Mouse (Mus musculus) forebrain, postnatal 0 days (tissue): ENCODE results near the gene Sat1. TPM values are rescaled to one million over a fixed set of nuclear protein-coding genes. Genes with fewer than 3 reads are reported as not detected.
"Not testable (repeated sequence)": the region's sequence is repeated elsewhere in the genome, so short reads cannot be mapped to it uniquely, and the experiment has no call there.

Source experiments
- ATAC-seq: fragments of 200-750 bp; cut with Nextera tagmentation; 2 replicates; pipeline ENCODE4 v1.8.0; 2017; ENCODE audit warnings: mild to moderate bottlenecking, moderate library complexity
- DNase-seq: peaks from one replicate; pipeline ENCODE4 v3.0.0-alpha.2; 2015
- H3K27ac ChIP-seq: fragments of 300-500 bp; sonication (generic); 2 replicates; pipeline ENCODE4 v1.5.1; 2014; ENCODE audit warnings: low read depth, mild to moderate bottlenecking, antibody characterized with exemption, low read length, moderate library complexity, mixed read lengths
- H3K27me3 ChIP-seq: fragments of 300-500 bp; sonication (generic); 2 replicates; pipeline ENCODE4 v1.6.1; 2014; ENCODE audit warnings: mild to moderate bottlenecking, low read length, mixed read lengths; ENCODE audit not compliant: insufficient read depth
- H3K36me3 ChIP-seq: fragments of 300-500 bp; sonication (generic); 2 replicates; pipeline ENCODE4 v1.6.1; 2014; ENCODE audit warnings: mild to moderate bottlenecking, moderate library complexity; ENCODE audit not compliant: insufficient read depth
- H3K4me1 ChIP-seq: fragments of 300-500 bp; sonication (generic); 2 replicates; pipeline ENCODE4 v1.6.1; 2014; ENCODE audit warnings: antibody characterized with exemption; ENCODE audit not compliant: insufficient read depth
- H3K4me2 ChIP-seq: fragments of 300-500 bp; sonication (generic); 2 replicates; pipeline ENCODE4 v1.6.1; 2014; ENCODE audit warnings: low read depth, mild to moderate bottlenecking, moderate library complexity
- H3K4me3 ChIP-seq: fragments of 300-500 bp; sonication (generic); 2 replicates; pipeline ENCODE4 v1.5.1; 2014; ENCODE audit warnings: low read depth, low read length, mixed read lengths
- H3K9ac ChIP-seq: fragments of 300-500 bp; sonication (generic); 2 replicates; pipeline ENCODE4 v1.6.1; 2014; ENCODE audit warnings: mild to moderate bottlenecking
- H3K9me3 ChIP-seq: fragments of 300-500 bp; sonication (generic); 2 replicates; pipeline ENCODE4 v1.6.1; 2016; ENCODE audit warnings: low read length
- CTCF ChIP-seq: sonication (generic); IDR thresholded peaks from 2 replicates; pipeline ENCODE4 v1.5.1; 2016; ENCODE audit warnings: antibody characterized with exemption, control low read depth, low read depth
- WGBS: fragments of 180-500 bp; shearing (Covaris S2); extraction: QIAGEN DNeasy Blood & Tissue Kit; methylation state at CpG from one replicate; pipeline ENCODE4 v1.1.7; 2014; 5-methylcytosine and 5-hydroxymethylcytosine counted together
- polyA plus RNA-seq: library from polyadenylated mRNA; unstranded; fragments of >200 nt; fragmentation: Nextera tagmentation; extraction: Ambion mirVana; gene quantifications from 2 replicates; pipeline ENCODE4 v1.2.1, GENCODE M21; 2015
- total RNA-seq: library from RNA; depleted of rRNA; stranded (reverse); fragments of >200 nt; gene quantifications from 2 replicates; pipeline ENCODE4 v1.2.3, GENCODE M21; 2014

Gene Sat1
- total and polyA plus RNA-seq, 2 experiments from 2014 or later, result 41.6 to 85.7 TPM

DNA sequence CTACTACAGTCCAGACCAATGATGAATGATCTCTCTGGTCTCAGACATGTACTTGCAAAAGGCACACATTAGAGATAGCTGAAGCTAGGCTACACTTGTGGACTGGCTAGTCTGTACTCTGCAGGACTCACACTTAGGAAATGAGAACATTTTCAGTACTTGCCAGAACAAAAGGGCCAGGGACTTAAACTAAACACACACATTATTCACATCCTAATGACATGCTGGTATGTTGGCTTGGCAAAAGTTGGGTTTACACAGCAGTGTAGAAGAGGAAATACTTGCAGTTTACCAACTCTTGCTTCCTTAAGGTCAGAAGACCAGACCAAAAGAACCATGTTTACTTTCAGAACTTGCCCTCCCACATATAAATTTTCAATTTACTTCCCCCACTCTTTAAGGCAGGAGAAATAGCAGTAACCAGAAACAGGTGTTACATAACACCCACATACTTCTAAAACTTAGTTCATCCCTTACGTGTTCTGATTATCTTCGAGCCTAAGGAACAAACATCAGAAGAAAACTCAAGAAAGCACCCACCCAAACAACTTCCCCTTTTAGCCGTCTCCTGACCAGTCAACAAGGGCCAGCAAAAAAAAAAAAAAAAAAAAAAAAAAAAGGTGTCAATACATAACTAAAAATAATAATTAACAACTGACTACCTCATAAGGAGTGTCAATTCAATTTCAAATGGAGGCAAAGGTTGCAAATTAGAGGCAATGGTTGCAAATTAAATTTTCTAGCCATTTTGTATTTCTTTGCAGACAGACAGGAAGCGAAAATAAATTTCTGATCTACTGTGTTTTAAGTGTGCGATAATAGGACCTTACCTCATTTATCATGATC lies 1.7 kb downstream of the Sat1 start:
- 88% methylated on average over 5 of the region's 5 CpGs for WGBS
- H3K27ac ChIP-seq, result no peak overlapping the region
- H3K36me3 ChIP-seq, result no peaks in the 10 kb centered on the region
- H3K4me2 ChIP-seq, result no peak overlapping the region
- TF ChIP-seq CTCF, result no peak
- no peaks in the 10 kb centered on the region for H3K4me1 ChIP-seq
- DNase-seq (no peak), ATAC-seq (no peak)
- H3K4me3 ChIP-seq, result no peak overlapping the region
- no peak overlapping the region for H3K9ac ChIP-seq
- H3K9me3 ChIP-seq, result no peaks in the 10 kb centered on the region
- H3K27me3 ChIP-seq, result no peaks in the 10 kb centered on the region

DNA sequence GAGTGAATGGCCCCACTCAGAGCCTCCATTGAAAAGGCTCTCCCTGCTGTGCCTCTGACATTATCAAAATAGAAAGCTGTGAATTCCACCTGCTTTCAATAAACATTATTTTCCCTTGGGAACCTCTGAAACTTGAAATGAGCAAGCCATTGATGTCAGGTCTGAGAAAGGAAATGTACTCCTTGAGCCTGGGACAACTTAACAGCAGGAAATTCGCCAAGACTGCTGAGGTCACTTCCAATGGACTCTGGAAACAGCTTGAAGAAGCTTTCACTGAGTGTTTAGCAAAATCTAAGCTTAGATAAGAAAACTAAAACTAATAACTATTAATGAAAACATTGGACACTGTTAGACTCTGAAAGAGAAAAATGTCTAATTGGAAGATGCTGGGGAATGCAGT lies 7.6 kb downstream of the Sat1 start:
- H3K4me2 ChIP-seq, result no peak overlapping the region
- ATAC-seq (no peak), DNase-seq (no peak)
- H3K4me3 ChIP-seq, result no peak overlapping the region
- WGBS, result 6% methylated on average over 1 of the region's 1 CpGs
- TF ChIP-seq CTCF, result no peak
- no peaks in the 10 kb centered on the region for H3K36me3 ChIP-seq
- no peak overlapping the region for H3K9ac ChIP-seq
- H3K9me3 ChIP-seq, result no peaks in the 10 kb centered on the region
- H3K4me1 ChIP-seq, result no peaks in the 10 kb centered on the region
- H3K27ac ChIP-seq, result no peak overlapping the region
- no peaks in the 10 kb centered on the region for H3K27me3 ChIP-seq

DNA sequence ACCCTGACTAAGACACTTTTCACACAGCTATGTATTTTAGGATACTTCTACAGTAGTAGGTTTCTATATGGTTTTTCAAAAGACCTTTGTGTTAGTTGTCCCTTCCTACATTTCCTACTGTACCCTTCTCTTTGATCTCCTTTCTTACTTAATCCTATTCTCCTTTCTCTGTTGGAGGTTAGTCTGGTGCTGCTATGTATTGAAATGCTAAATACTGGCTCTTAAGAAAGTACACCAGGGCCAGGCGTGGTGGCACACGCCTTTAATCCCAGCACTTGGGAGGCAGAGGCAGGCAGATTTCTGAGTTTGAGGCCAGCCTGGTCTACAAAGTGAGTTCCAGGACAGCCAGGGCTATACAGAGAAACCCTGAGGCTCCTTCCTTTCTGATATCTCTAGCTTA lies 10.8 kb downstream of the Sat1 start:
- H3K9me3 ChIP-seq, H3K27ac ChIP-seq, ATAC-seq, H3K4me2 ChIP-seq, H3K4me1 ChIP-seq, H3K36me3 ChIP-seq, H3K27me3 ChIP-seq, H3K9ac ChIP-seq, H3K4me3 ChIP-seq, DNase-seq: not testable (repeated sequence)
- WGBS, result 50% methylated on average over 2 of the region's 2 CpGs

DNA sequence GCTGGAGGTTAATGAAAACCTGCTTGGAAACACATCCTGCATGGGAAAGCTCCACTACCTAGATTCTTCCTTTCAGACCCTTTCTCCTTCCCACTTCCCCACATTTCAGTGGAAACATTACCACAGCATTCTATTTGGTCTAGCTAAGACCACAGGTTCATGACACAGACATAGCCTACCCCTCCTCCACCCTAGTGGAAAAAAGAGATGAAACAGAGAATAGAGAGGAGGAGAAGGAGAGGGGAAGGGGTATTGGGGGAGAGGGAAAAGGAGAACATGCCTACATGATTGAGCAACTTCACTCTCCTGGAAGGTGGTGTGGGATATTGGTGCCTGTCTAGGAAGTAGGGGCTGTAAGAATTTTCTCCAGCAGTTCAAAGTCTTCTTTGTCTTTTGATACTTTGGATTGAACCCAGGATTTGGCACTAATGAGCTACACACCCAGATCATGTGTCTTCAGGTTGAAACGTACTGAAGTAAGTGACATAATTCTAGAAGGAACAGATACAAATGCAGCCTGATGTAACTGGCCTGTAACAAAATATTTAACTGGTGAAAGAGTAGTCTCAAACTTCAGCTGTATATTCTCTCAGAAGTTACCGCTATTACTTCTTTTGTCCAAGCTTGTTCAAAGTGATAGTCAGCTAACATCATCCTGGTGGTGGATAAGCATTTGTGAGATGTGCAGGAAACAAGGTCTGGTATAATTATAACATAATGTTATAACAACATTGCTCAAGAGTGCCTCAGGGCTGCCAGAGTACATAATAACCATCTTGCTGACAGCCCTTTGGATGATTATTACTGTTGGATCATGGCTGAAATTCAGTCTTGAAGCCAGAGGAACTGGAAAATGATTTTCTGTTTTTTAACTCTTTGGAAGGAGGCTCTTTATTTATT lies 13.6 kb downstream of the Sat1 start:
- Histone ChIP-seq H3K4me2 (no peak overlapping the region), H3K36me3 (no peaks in the 10 kb centered on the region), H3K27me3 (no peaks in the 10 kb centered on the region), H3K9me3 (no peaks in the 10 kb centered on the region), H3K9ac (no peak overlapping the region), H3K27ac (no peak overlapping the region), H3K4me3 (no peak overlapping the region), H3K4me1 (no peaks in the 10 kb centered on the region)
- 61% methylated on average over 2 of the region's 2 CpGs for WGBS
- TF ChIP-seq CTCF, result no peak
- no peak for ATAC-seq
- DNase-seq, result no peak

DNA sequence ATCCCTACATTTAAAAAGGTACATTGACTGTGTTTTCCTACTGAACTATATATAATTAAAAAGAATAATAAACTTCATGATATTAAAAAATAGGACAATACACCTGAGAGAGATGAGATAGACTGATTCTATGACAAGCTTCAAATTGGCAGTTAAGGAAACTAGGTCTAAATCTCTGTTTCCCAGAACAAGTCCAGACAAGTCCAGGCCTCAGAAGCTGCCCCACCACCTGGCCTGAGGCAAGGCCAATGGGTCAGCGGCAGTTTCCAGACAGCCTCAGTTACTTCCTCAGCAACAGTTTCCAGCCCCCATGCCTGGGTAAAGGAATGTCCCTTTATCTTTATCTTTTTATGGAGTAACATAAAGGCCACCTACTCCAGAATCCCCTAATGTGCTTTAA lies 14.4 kb downstream of the Sat1 start:
- no peak for TF ChIP-seq CTCF
- Histone ChIP-seq H3K9ac (no peak overlapping the region), H3K9me3 (no peaks in the 10 kb centered on the region), H3K27ac (no peak overlapping the region), H3K4me1 (no peaks in the 10 kb centered on the region), H3K4me3 (no peak overlapping the region), H3K36me3 (no peaks in the 10 kb centered on the region), H3K4me2 (no peak overlapping the region), H3K27me3 (no peaks in the 10 kb centered on the region)
- ATAC-seq (no peak), DNase-seq (no peak)
- 86% methylated on average over 1 of the region's 1 CpGs for whole genome bisulfite sequencing

DNA sequence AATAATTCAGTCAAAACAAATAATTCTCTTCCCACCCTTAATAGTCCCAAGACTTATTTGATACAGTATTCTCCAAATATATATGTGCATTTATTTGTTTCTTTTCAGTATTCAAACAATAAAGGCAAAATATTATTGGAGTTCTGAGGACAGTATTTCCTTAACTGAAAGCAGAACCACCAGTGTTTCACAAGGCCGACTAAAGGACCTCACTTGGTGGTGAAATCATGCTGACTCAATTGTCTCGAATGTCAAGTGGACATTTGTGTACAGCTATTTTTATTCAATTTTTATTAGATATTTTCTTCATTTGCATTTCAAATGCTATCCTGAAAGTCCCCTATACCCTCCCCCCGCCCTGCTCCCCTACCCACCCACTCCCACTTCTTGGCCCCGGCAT lies 21.3 kb downstream of the Sat1 start:
- Histone ChIP-seq H3K36me3 (no peaks in the 10 kb centered on the region), H3K9me3 (no peaks in the 10 kb centered on the region), H3K9ac (no peak overlapping the region), H3K4me1 (no peaks in the 10 kb centered on the region), H3K4me2 (no peak overlapping the region), H3K27me3 (no peaks in the 10 kb centered on the region), H3K27ac (no peak overlapping the region), H3K4me3 (no peak overlapping the region)
- ATAC-seq, result no peak
- 83% methylated on average over 4 of the region's 4 CpGs for WGBS
- TF ChIP-seq CTCF, result no peak
- no peak for DNase-seq
